Mouse (Mus musculus) G1E (cell line): Measurements from ENCODE around the gene R3hcc1l. TPM values are rescaled to one million over a fixed set of nuclear protein-coding genes. Genes with fewer than 3 reads are reported as not detected.

ENCODE experiments used
- ATAC-seq: 2 replicates; pipeline ENCODE4 v1.8.0; 2016; ENCODE audit warnings: mild to moderate bottlenecking; ENCODE audit not compliant: insufficient number of reproducible peaks, poor library complexity, low FRiP score, severe bottlenecking; ENCODE audit errors: extremely low read depth
- DNase-seq: peaks from one replicate; pipeline ENCODE4 v3.0.0; 2012; ENCODE audit warnings: low spot score
- H3K27me3 ChIP-seq: 2 replicates; pipeline ENCODE4 v1.6.1; 2012; ENCODE audit warnings: mild to moderate bottlenecking, low read length, inconsistent platforms; ENCODE audit not compliant: insufficient read depth
- H3K36me3 ChIP-seq: replicated peaks from 2 replicates; pipeline ENCODE3; 2012; ENCODE audit warnings: mild to moderate bottlenecking, inconsistent platforms
- H3K4me1 ChIP-seq: 2 replicates; pipeline ENCODE4 v1.6.1; 2012; ENCODE audit warnings: low read depth, low read length, inconsistent platforms, mixed read lengths; ENCODE audit not compliant: insufficient read depth
- H3K4me3 ChIP-seq: 2 replicates; pipeline ENCODE4 v1.5.1; 2012; ENCODE audit warnings: low read depth, mild to moderate bottlenecking, inconsistent platforms, low read length, moderate library complexity, mixed read lengths
- H3K9me3 ChIP-seq: replicated peaks from 2 replicates; pipeline ENCODE4 v1.6.1; 2012; ENCODE audit warnings: inconsistent platforms
- CTCF ChIP-seq: IDR thresholded peaks from 2 replicates; pipeline ENCODE4 v1.5.1; 2012; ENCODE audit warnings: low read depth, low read length, inconsistent platforms, mixed read lengths
- GATA1 ChIP-seq: IDR thresholded peaks from 2 replicates; pipeline ENCODE4 v1.6.1; 2012; ENCODE audit warnings: borderline replicate concordance, low read length, inconsistent platforms, mixed read lengths
- GATA2 ChIP-seq: IDR thresholded peaks from 2 replicates; pipeline ENCODE4 v1.6.1; 2012; ENCODE audit warnings: low read depth, low read length, inconsistent platforms, borderline replicate concordance
- POLR2AphosphoS5 ChIP-seq: IDR thresholded peaks from 2 replicates; pipeline ENCODE4 v1.6.1; 2012; ENCODE audit warnings: low read depth, low read length, inconsistent platforms; ENCODE audit not compliant: insufficient replicate concordance
- TAL1 ChIP-seq: conservative IDR thresholded peaks from 2 replicates; pipeline ENCODE4 v1.6.1; 2012; ENCODE audit warnings: low read depth, low read length, inconsistent platforms, mixed read lengths
- polyA plus RNA-seq: library from polyadenylated mRNA; stranded (reverse); fragments of >175 nt; gene quantifications from 2 replicates; pipeline ENCODE4 v1.2.3, GENCODE M21; 2012
- total RNA-seq, 2 experiments: library from RNA; stranded (forward) in 1 of 2; stranded (reverse) in 1 of 2; fragments of 200-1000 nt in 1 of 2; fragments of >200 nt in 1 of 2; fragmentation: Nextera tagmentation in 1 of 2; gene quantifications; 2 replicates each; pipeline ENCODE4 v1.2.3; 2014 to 2017

R3hcc1l gene
- total and polyA plus RNA-seq, 3 experiments, result 1.3 to 46.5 (median 32.3) TPM

DNA sequence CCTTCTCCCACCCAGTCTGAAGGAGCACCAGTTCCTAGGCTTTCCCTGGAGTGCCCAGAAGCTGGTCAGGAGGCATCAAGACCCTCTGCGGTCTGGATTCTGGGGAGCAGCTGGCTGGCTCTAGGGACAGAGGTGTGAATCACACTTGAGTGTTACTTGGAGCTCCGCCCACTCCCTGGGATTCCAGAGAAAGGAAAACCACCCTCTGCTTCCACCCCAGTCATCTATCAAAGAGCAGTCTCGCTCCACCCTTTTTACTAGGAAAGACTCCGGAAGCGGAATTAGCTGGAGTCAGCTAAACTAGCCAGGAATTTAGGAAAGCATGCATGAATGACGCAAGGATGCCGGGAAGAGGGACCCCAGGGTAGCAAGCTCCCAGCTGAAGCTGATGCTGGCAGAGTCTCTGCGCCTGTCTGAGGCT lies 113.0 kb downstream of the R3hcc1l start:
- H3K36me3 ChIP-seq, result no peaks in the 10 kb centered on the region
- ATAC-seq (no peak), DNase-seq (no peak)
- H3K4me3 ChIP-seq, result no peak overlapping the region
- H3K9me3 ChIP-seq, result no peaks in the 10 kb centered on the region
- H3K4me1 ChIP-seq, result no peaks in the 10 kb centered on the region
- H3K27me3 ChIP-seq, result peaks cover 6% of the 10 kb centered on the region
- no peak for TF ChIP-seq POLR2AphosphoS5
- TF ChIP-seq GATA2, result no peak
- TF ChIP-seq CTCF, result no peak
- no peak for TF ChIP-seq GATA1
- no peak for TF ChIP-seq TAL1

GRCm38 (mm10) chr19:42632301-42632700 lies 113.7 kb downstream of the R3hcc1l start:
- H3K27me3 ChIP-seq, result peaks cover 6% of the 10 kb centered on the region

GRCm38 (mm10) chr19:42633650-42634049 lies 115.1 kb downstream of the R3hcc1l start:
- H3K27me3 ChIP-seq, result peaks cover 6% of the 10 kb centered on the region
- H3K36me3 ChIP-seq, result no peaks in the 10 kb centered on the region
- TF ChIP-seq GATA1, result no peak
- no peak for TF ChIP-seq TAL1
- no peak for TF ChIP-seq POLR2AphosphoS5
- no peak for TF ChIP-seq GATA2
- no peak for TF ChIP-seq CTCF
- no peak for DNase-seq
- no peaks in the 10 kb centered on the region for H3K4me1 ChIP-seq
- H3K4me3 ChIP-seq, result no peak overlapping the region
- no peak for ATAC-seq
- H3K9me3 ChIP-seq, result no peaks in the 10 kb centered on the region

More at GRCm38 (mm10) chr19:42632301-42632700, 113.7 kb downstream of the R3hcc1l start:
- no peak for ATAC-seq
- Histone ChIP-seq H3K36me3 (no peaks in the 10 kb centered on the region), H3K9me3 (no peaks in the 10 kb centered on the region), H3K4me1 (no peaks in the 10 kb centered on the region), H3K4me3 (no peak overlapping the region)
- TF ChIP-seq GATA2, result no peak
- TF ChIP-seq GATA1, result no peak
- DNase-seq, result no peak

GRCm38 (mm10) chr19:42636631-42637030 lies 118.1 kb downstream of the R3hcc1l start:
- ATAC-seq (no peak), DNase-seq (no peak)
- H3K4me3 ChIP-seq, result no peak overlapping the region
- no peaks in the 10 kb centered on the region for H3K4me1 ChIP-seq
- H3K27me3 ChIP-seq, result peaks cover 2% of the 10 kb centered on the region; the same call in 1 of the 2 replicates
- no peaks in the 10 kb centered on the region for H3K9me3 ChIP-seq
- no peaks in the 10 kb centered on the region for H3K36me3 ChIP-seq
- TF ChIP-seq GATA1 (no peak), GATA2 (no peak), POLR2AphosphoS5 (no peak), CTCF (no peak), TAL1 (no peak)

GRCm38 (mm10) chr19:42638604-42639481 lies 120.3 kb downstream of the R3hcc1l start:
- no peaks in the 10 kb centered on the region for H3K9me3 ChIP-seq
- no peak for DNase-seq
- no peak for ATAC-seq
- no peaks in the 10 kb centered on the region for H3K4me1 ChIP-seq
- TF ChIP-seq TAL1, result no peak
- TF ChIP-seq POLR2AphosphoS5, result no peak
- no peak for TF ChIP-seq GATA2
- TF ChIP-seq GATA1, result no peak
- no peak for TF ChIP-seq CTCF
- H3K4me3 ChIP-seq, result no peak overlapping the region
- H3K36me3 ChIP-seq, result no peaks in the 10 kb centered on the region
- H3K27me3 ChIP-seq, result peaks cover 2% of the 10 kb centered on the region; the same call in 1 of the 2 replicates

GRCm38 (mm10) chr19:42639544-42639943 lies 121.0 kb downstream of the R3hcc1l start:
- Histone ChIP-seq H3K36me3 (no peaks in the 10 kb centered on the region), H3K4me1 (no peaks in the 10 kb centered on the region), H3K4me3 (no peak overlapping the region), H3K27me3 (peaks cover 2% of the 10 kb centered on the region; the same call in 1 of the 2 replicates), H3K9me3 (no peaks in the 10 kb centered on the region)
- no peak for TF ChIP-seq POLR2AphosphoS5
- TF ChIP-seq TAL1, result no peak
- no peak for TF ChIP-seq GATA1
- no peak for TF ChIP-seq GATA2
- no peak for TF ChIP-seq CTCF
- ATAC-seq (no peak), DNase-seq (no peak)
